In genomic region chr6:123473045-123473444, GRCm38 (mm10) we compare ENCODE assay signal across 13 mouse cellular contexts. TPM values are rescaled to one million over a fixed set of nuclear protein-coding genes. Genes with fewer than 3 reads are reported as not detected.
"Had no signal": no experiment of that assay in that cellular context is flagged by ENCODE, and none has a peak within 500 bp of the region (broad histone marks: within the 10 kb centered on the region; RNA-seq: fewer than 3 reads in every experiment).

No protein-coding gene starts in this region.

RNA-seq across cellular contexts. Expression of gene Vmn2r20, which starts 55.1 kb away (rescaled TPM):
- polyA plus RNA-seq: neural tube, embryonic 13.5 days; neural tube, embryonic 14.5 days; neural tube, embryonic 15.5 days; small intestine, adult 2 months; spleen, adult 2 months; stomach, embryonic 14.5 days; stomach, embryonic 15.5 days; stomach, embryonic 16.5 days; stomach, postnatal 0 days; testis, adult 2 months; thymus, adult 2 months; thymus, postnatal 0 days; urinary bladder, adult 2 months had no signal
